Mouse (Mus musculus): Measurements from ENCODE around the gene Fgf14. TPM values are rescaled to one million over a fixed set of nuclear protein-coding genes. Genes with fewer than 3 reads are reported as not detected.

Fgf14 gene
- polyA plus RNA-seq, 1 experiment from 2014 or later: 0.16 TPM

GRCm38 (mm10) chr14:124488971-124489370 is 188.0 kb downstream of the Fgf14 start:
- H3K9ac ChIP-seq (ENCODE audit: low read depth, low read length): no peak overlapping the region
- no peak overlapping the region for H3K27ac ChIP-seq
- no peaks in the 10 kb centered on the region for H3K4me1 ChIP-seq (replicated peaks; ENCODE audit: insufficient read depth, low read length)
- no peak for DNase-seq (ENCODE audit: low spot score)
- ATAC-seq (replicated peaks; ENCODE audit: low FRiP score, low read depth): no peak
- 88% methylated on average over 1 of the region's 1 CpGs for WGBS
- H3K4me2 ChIP-seq (ENCODE audit: low read length): no peak overlapping the region
- H3K9me3 ChIP-seq (replicated peaks; ENCODE audit: low read length): no peaks in the 10 kb centered on the region
- no peak for TF ChIP-seq CTCF (IDR thresholded peaks at IDR 0.05; ENCODE audit: low read depth)
- no peaks in the 10 kb centered on the region for H3K36me3 ChIP-seq (ENCODE audit: insufficient read depth, low read length)
- H3K4me3 ChIP-seq (replicated peaks; ENCODE audit: low read depth, low read length): no peak overlapping the region
- no peaks in the 10 kb centered on the region for H3K27me3 ChIP-seq (ENCODE audit: insufficient read depth, low read length)

- Histone ChIP-seq H3K9me3 (replicated peaks; ENCODE audit: low read length) (no peaks in the 10 kb centered on the region), H3K9ac (ENCODE audit: low read depth, low read length) (no peak overlapping the region), H3K27me3 (ENCODE audit: insufficient read depth, low read length) (no peaks in the 10 kb centered on the region), H3K36me3 (ENCODE audit: insufficient read depth, low read length) (no peaks in the 10 kb centered on the region), H3K4me3 (replicated peaks; ENCODE audit: low read depth, low read length) (no peak overlapping the region), H3K4me2 (ENCODE audit: low read length) (no peak overlapping the region), H3K27ac (no peak overlapping the region), H3K4me1 (replicated peaks; ENCODE audit: insufficient read depth, low read length) (no peaks in the 10 kb centered on the region)
- WGBS: 64% methylated on average over 1 of the region's 1 CpGs
- no peak for TF ChIP-seq CTCF (IDR thresholded peaks at IDR 0.05; ENCODE audit: low read depth)
- DNase-seq (ENCODE audit: low spot score) (no peak), ATAC-seq (replicated peaks; ENCODE audit: low FRiP score, low read depth) (no peak)
Measured at GRCm38 (mm10) chr14:124485261-124485660, 191.7 kb downstream of the Fgf14 start.

- Histone ChIP-seq H3K27me3 (ENCODE audit: insufficient read depth, low read length) (no peaks in the 10 kb centered on the region), H3K9me3 (replicated peaks; ENCODE audit: low read length) (no peaks in the 10 kb centered on the region), H3K4me1 (replicated peaks; ENCODE audit: insufficient read depth, low read length) (no peaks in the 10 kb centered on the region), H3K4me3 (replicated peaks; ENCODE audit: low read depth, low read length) (no peak overlapping the region), H3K27ac (no peak overlapping the region), H3K36me3 (ENCODE audit: insufficient read depth, low read length) (no peaks in the 10 kb centered on the region), H3K4me2 (ENCODE audit: low read length) (no peak overlapping the region), H3K9ac (ENCODE audit: low read depth, low read length) (no peak overlapping the region)
- ATAC-seq (replicated peaks; ENCODE audit: low FRiP score, low read depth): no peak
- no peak for TF ChIP-seq CTCF (IDR thresholded peaks at IDR 0.05; ENCODE audit: low read depth)
- no peak for DNase-seq (ENCODE audit: low spot score)
- WGBS: 65% methylated on average over 2 of the region's 2 CpGs
Measured at GRCm38 (mm10) chr14:124474066-124474667, 202.8 kb downstream of the Fgf14 start.

- no peak for TF ChIP-seq CTCF (IDR thresholded peaks at IDR 0.05; ENCODE audit: low read depth)
- no peak overlapping the region for H3K4me2 ChIP-seq (ENCODE audit: low read length)
- DNase-seq (ENCODE audit: low spot score): no peak
- H3K4me1 ChIP-seq (replicated peaks; ENCODE audit: insufficient read depth, low read length): no peaks in the 10 kb centered on the region
- H3K4me3 ChIP-seq (replicated peaks; ENCODE audit: low read depth, low read length): no peak overlapping the region
- no peak overlapping the region for H3K27ac ChIP-seq
- no peak for ATAC-seq (replicated peaks; ENCODE audit: low FRiP score, low read depth)
- no peaks in the 10 kb centered on the region for H3K36me3 ChIP-seq (ENCODE audit: insufficient read depth, low read length)
- WGBS: 71% methylated on average over 2 of the region's 2 CpGs
- no peaks in the 10 kb centered on the region for H3K9me3 ChIP-seq (replicated peaks; ENCODE audit: low read length)
- no peak overlapping the region for H3K9ac ChIP-seq (ENCODE audit: low read depth, low read length)
- no peaks in the 10 kb centered on the region for H3K27me3 ChIP-seq (ENCODE audit: insufficient read depth, low read length)
Measured at GRCm38 (mm10) chr14:124470909-124471308, 206.0 kb downstream of the Fgf14 start.

- WGBS: 94% methylated on average over 1 of the region's 1 CpGs
- no peaks in the 10 kb centered on the region for H3K9me3 ChIP-seq (replicated peaks; ENCODE audit: low read length)
- no peak overlapping the region for H3K4me2 ChIP-seq (ENCODE audit: low read length)
- no peak overlapping the region for H3K4me3 ChIP-seq (replicated peaks; ENCODE audit: low read depth, low read length)
- TF ChIP-seq CTCF (IDR thresholded peaks at IDR 0.05; ENCODE audit: low read depth): no peak
- no peaks in the 10 kb centered on the region for H3K4me1 ChIP-seq (replicated peaks; ENCODE audit: insufficient read depth, low read length)
- ATAC-seq (replicated peaks; ENCODE audit: low FRiP score, low read depth) (no peak), DNase-seq (ENCODE audit: low spot score) (no peak)
- no peak overlapping the region for H3K27ac ChIP-seq
- no peaks in the 10 kb centered on the region for H3K27me3 ChIP-seq (ENCODE audit: insufficient read depth, low read length)
- H3K36me3 ChIP-seq (ENCODE audit: insufficient read depth, low read length): no peaks in the 10 kb centered on the region
- H3K9ac ChIP-seq (ENCODE audit: low read depth, low read length): no peak overlapping the region
Measured at GRCm38 (mm10) chr14:124455120-124455519, 221.8 kb downstream of the Fgf14 start.

GRCm38 (mm10) chr14:124446096-124446840 is 230.7 kb downstream of the Fgf14 start:
- Histone ChIP-seq H3K4me2 (ENCODE audit: low read length) (no peak overlapping the region), H3K4me1 (replicated peaks; ENCODE audit: insufficient read depth, low read length) (no peaks in the 10 kb centered on the region), H3K9ac (ENCODE audit: low read depth, low read length) (no peak overlapping the region), H3K36me3 (ENCODE audit: insufficient read depth, low read length) (no peaks in the 10 kb centered on the region), H3K27me3 (ENCODE audit: insufficient read depth, low read length) (no peaks in the 10 kb centered on the region), H3K4me3 (replicated peaks; ENCODE audit: low read depth, low read length) (no peak overlapping the region), H3K9me3 (replicated peaks; ENCODE audit: low read length) (no peaks in the 10 kb centered on the region), H3K27ac (no peak overlapping the region)
- TF ChIP-seq CTCF (IDR thresholded peaks at IDR 0.05; ENCODE audit: low read depth): no peak
- 70% methylated on average over 2 of the region's 2 CpGs for WGBS
- ATAC-seq (replicated peaks; ENCODE audit: low FRiP score, low read depth): no peak
- DNase-seq (ENCODE audit: low spot score): no peak
